8 mouse cellular contexts compared by ENCODE assay signal in genomic region chr17:47010722-47011660, GRCm38 (mm10). TPM values are rescaled to one million over a fixed set of nuclear protein-coding genes. Genes with fewer than 3 reads are reported as not detected.
DNase-seq lines count a peak whose midpoint lies in the region; ATAC-seq and TF ChIP-seq lines count a peak whose summit lies in the region.

No protein-coding gene starts in this region.

- peak; percentile 89 for DNase-seq in A20 (ENCODE audit: low read depth, low spot score)
- DNase-seq in adrenal gland, postnatal 25 days, result peak; percentile 80
- peak; percentile 93 for DNase-seq in heart, embryonic 10.5 days (ENCODE audit: low spot score)
- DNase-seq in liver, adult 2 months (ENCODE audit: extremely low read depth, low read depth, low spot score), result peak; percentile 62

- 12% methylated on average over 25 of the region's 25 CpGs for WGBS in embryonic facial prominence, embryonic 13.5 days
- 14% methylated on average over 25 of the region's 25 CpGs for WGBS in heart, embryonic 10.5 days
- WGBS in kidney, embryonic 15.5 days, result 13% methylated on average over 25 of the region's 25 CpGs
- 15% methylated on average over 25 of the region's 25 CpGs for WGBS in liver, adult 2 months
- 12% methylated on average over 25 of the region's 25 CpGs for WGBS in stomach, embryonic 14.5 days

- peak overlapping the region; percentile 74 for H3K4me2 ChIP-seq in embryonic facial prominence, embryonic 13.5 days
- peak overlapping the region; percentile 76 for H3K4me2 ChIP-seq in kidney, embryonic 15.5 days
- H3K4me2 ChIP-seq in stomach, embryonic 14.5 days (replicated peaks; ENCODE audit: low read depth, low read length), result peak overlapping the region; percentile 68

- no peak for TF ChIP-seq POLR2A in liver, adult 2 months (IDR thresholded peaks at IDR 0.05; ENCODE audit: extremely low read depth, insufficient read depth, low read length)

- H3K79me2 ChIP-seq in liver, adult 2 months (ENCODE audit: control insufficient read depth, insufficient read depth, low read length), result peaks cover 14% of the 10 kb centered on the region; the same call in 1 of the 2 replicates

- no peaks in the 10 kb centered on the region for H3K9me3 ChIP-seq in embryonic facial prominence, embryonic 13.5 days
- H3K9me3 ChIP-seq in heart, embryonic 10.5 days, result no peaks in the 10 kb centered on the region
- no peaks in the 10 kb centered on the region for H3K9me3 ChIP-seq in kidney, embryonic 15.5 days (replicated peaks)
- H3K9me3 ChIP-seq in stomach, embryonic 14.5 days (ENCODE audit: control insufficient read depth, low read depth, low read length), result no peaks in the 10 kb centered on the region

- H3K27ac ChIP-seq in embryonic facial prominence, embryonic 13.5 days, result peak overlapping the region; percentile 96
- H3K27ac ChIP-seq in heart, embryonic 10.5 days, result peak overlapping the region; percentile 99
- peak overlapping the region; percentile 92 for H3K27ac ChIP-seq in kidney, embryonic 15.5 days
- no peak overlapping the region for H3K27ac ChIP-seq in liver, adult 2 months (replicated peaks; ENCODE audit: insufficient read depth, low read depth, low read length)
- H3K27ac ChIP-seq in stomach, embryonic 14.5 days (ENCODE audit: low read length), result peak overlapping the region; percentile 48; the same call in 1 of the 2 replicates

- H3K36me3 ChIP-seq in embryonic facial prominence, embryonic 13.5 days, result peaks cover 12% of the 10 kb centered on the region; the same call in 1 of the 2 replicates
- peaks cover 13% of the 10 kb centered on the region for H3K36me3 ChIP-seq in heart, embryonic 10.5 days
- peaks cover 4% of the 10 kb centered on the region; the same call in 1 of the 2 replicates for H3K36me3 ChIP-seq in kidney, embryonic 15.5 days
- H3K36me3 ChIP-seq in liver, adult 2 months (ENCODE audit: control insufficient read depth, insufficient read depth, low read length), result peaks cover 5% of the 10 kb centered on the region; the same call in 1 of the 2 replicates
- peaks cover 7% of the 10 kb centered on the region; the same call in 1 of the 2 replicates for H3K36me3 ChIP-seq in stomach, embryonic 14.5 days (ENCODE audit: control insufficient read depth, insufficient read depth, low read length)

- no peak for TF ChIP-seq CTCF in liver, adult 2 months (IDR thresholded peaks at IDR 0.05; ENCODE audit: low read depth, low read length)

- H3K4me1 ChIP-seq in embryonic facial prominence, embryonic 13.5 days, result peaks cover 32% of the 10 kb centered on the region
- peaks cover 18% of the 10 kb centered on the region; the same call in 1 of the 2 replicates for H3K4me1 ChIP-seq in heart, embryonic 10.5 days
- H3K4me1 ChIP-seq in kidney, embryonic 15.5 days, result peaks cover 28% of the 10 kb centered on the region
- H3K4me1 ChIP-seq in liver, adult 2 months (ENCODE audit: control insufficient read depth, insufficient read depth, low read length), result peaks cover 19% of the 10 kb centered on the region
- peaks cover 11% of the 10 kb centered on the region for H3K4me1 ChIP-seq in stomach, embryonic 14.5 days (ENCODE audit: control insufficient read depth, insufficient read depth, low read length)

- no peaks in the 10 kb centered on the region for H3K27me3 ChIP-seq in embryonic facial prominence, embryonic 13.5 days
- H3K27me3 ChIP-seq in heart, embryonic 10.5 days (ENCODE audit: insufficient read depth, poor library complexity, severe bottlenecking), result 0 out of 2 replicates have a peak, but pooled peaks cover 6% of the 10 kb centered on the region
- H3K27me3 ChIP-seq in kidney, embryonic 15.5 days, result no peaks in the 10 kb centered on the region
- H3K27me3 ChIP-seq in liver, adult 2 months (ENCODE audit: control insufficient read depth, insufficient read depth, low read length), result no peaks in the 10 kb centered on the region
- no peaks in the 10 kb centered on the region for H3K27me3 ChIP-seq in stomach, embryonic 14.5 days (ENCODE audit: control insufficient read depth, insufficient read depth, low read length)

- H3K4me3 ChIP-seq in embryonic facial prominence, embryonic 13.5 days, result peak overlapping the region; percentile 97
- peak overlapping the region; percentile 99 for H3K4me3 ChIP-seq in heart, embryonic 10.5 days
- H3K4me3 ChIP-seq in kidney, embryonic 15.5 days (replicated peaks), result peak overlapping the region; percentile 59
- H3K4me3 ChIP-seq in liver, adult 2 months (ENCODE audit: insufficient read depth, low read depth, low read length), result peak overlapping the region; percentile 24; the same call in 1 of the 2 replicates
- peak overlapping the region; percentile 92 for H3K4me3 ChIP-seq in stomach, embryonic 14.5 days (ENCODE audit: low read depth, low read length)

- peak; percentile 67; the same call in 1 of the 2 replicates for ATAC-seq in embryonic facial prominence, embryonic 13.5 days (ENCODE audit: insufficient number of reproducible peaks, insufficient read depth, low FRiP score, low TSS enrichment, low read depth)
- peak; percentile 72 for ATAC-seq in kidney, embryonic 15.5 days (replicated peaks; ENCODE audit: low FRiP score)
- ATAC-seq in monocyte, adult 5-6 weeks (replicated peaks; ENCODE audit: insufficient number of reproducible peaks, low FRiP score, low TSS enrichment, poor library complexity, severe bottlenecking), result peak; percentile 72
- ATAC-seq in stomach, embryonic 14.5 days (ENCODE audit: insufficient number of reproducible peaks, insufficient read depth, low FRiP score, low read depth), result peak; percentile 68; the same call in 1 of the 2 replicates

- peak overlapping the region; percentile 97; the same call in 1 of the 2 replicates for H3K9ac ChIP-seq in embryonic facial prominence, embryonic 13.5 days
- H3K9ac ChIP-seq in kidney, embryonic 15.5 days, result no peak overlapping the region
- H3K9ac ChIP-seq in liver, adult 2 months (ENCODE audit: low read depth, low read length), result no peak overlapping the region
- no peak overlapping the region for H3K9ac ChIP-seq in stomach, embryonic 14.5 days (replicated peaks; ENCODE audit: low read depth, low read length)

RNA-seq across cellular contexts. Expression of gene Ubr2, which starts 0.6 kb away (rescaled TPM):
- total RNA-seq in adrenal gland, postnatal 25 days (2021), result 92.6 and 99.3 TPM in 2 replicates
- polyA plus RNA-seq in embryonic facial prominence, embryonic 13.5 days (2015; fragmentation: Nextera tagmentation; extraction: Ambion mirVana), result 18.6 and 19.0 TPM in 2 replicates
- polyA plus RNA-seq in heart, embryonic 10.5 days (2016; fragmentation: Nextera tagmentation; extraction: Ambion mirVana), result 17.2 and 17.7 TPM in 2 replicates
- 18.9 and 21.7 TPM in 2 replicates for polyA plus RNA-seq in kidney, embryonic 15.5 days (2015; fragmentation: Nextera tagmentation; extraction: Ambion mirVana)
- 36.0 and 37.4 TPM in 2 replicates for total RNA-seq in liver, adult 2 months (2014; rRNA removed)
- 20.8 and 29.9 TPM in 2 replicates for polyA plus RNA-seq in liver, adult 2 months (2012; rRNA removed)
- total RNA-seq in monocyte, adult 5-6 weeks (2017), result 45.5 to 87.7 TPM (median 46.5 TPM) in 3 replicates
- 23.3 and 24.5 TPM in 2 replicates for polyA plus RNA-seq in stomach, embryonic 14.5 days (2014; fragmentation: Nextera tagmentation; extraction: Ambion mirVana)

Comparison
In these comparisons a context has a peak if more than half of its experiments do, and no peak if none do; other contexts are left out.
1. H3K4me3 ChIP-seq: peak in every context shown above with its lines; median percentile 99 in heart, embryonic 10.5 days; 97 in embryonic facial prominence, embryonic 13.5 days; 92 in stomach, embryonic 14.5 days; 59 in kidney, embryonic 15.5 days; 24 in liver, adult 2 months.